Mouse (Mus musculus): ENCODE results near the gene Lax1. TPM values are rescaled to one million over a fixed set of nuclear protein-coding genes. Genes with fewer than 3 reads are reported as not detected.
A peak's percentile ranks its signal among the peaks of the same experiment; 100 is the strongest.

Gene Lax1
- total and polyA plus RNA-seq, 2 experiments from 2014 or later, result 0.15 TPM

GRCm38 (mm10) chr1:133661203-133661933 is 28.5 kb downstream of the Lax1 start, which contains the start of gene Gm38394:
Gene Gm38394, minus strand, starts transcription at chr1:133661318.
- WGBS, result 2% methylated on average over 26 of the region's 26 CpGs

GRCm38 (mm10) chr1:133660466-133661202 is 29.3 kb downstream of the Lax1 start, which contains the start of gene Zbed6:
Gene Zbed6, minus strand, starts transcription at chr1:133660885.
- WGBS, result under 1% methylated on average over 40 of the region's 41 CpGs
- Histone ChIP-seq H3K27me3 (ENCODE audit: control insufficient read depth, insufficient read depth, low read length) (no peaks in the 10 kb centered on the region), H3K36me3 (replicated peaks; ENCODE audit: control insufficient read depth, insufficient read depth, low read length) (peaks cover 24% of the 10 kb centered on the region), H3K4me3 (ENCODE audit: low read depth, low read length) (peak within 1 kb of the TSS; percentile 96), H3K4me1 (ENCODE audit: control insufficient read depth, insufficient read depth) (peaks cover 42% of the 10 kb centered on the region), H3K9ac (replicated peaks; ENCODE audit: low read depth, low read length) (peak within 1 kb of the TSS; percentile 90), H3K9me3 (replicated peaks; ENCODE audit: control insufficient read depth, low read length) (no peaks in the 10 kb centered on the region), H3K4me2 (ENCODE audit: low read depth, low read length) (peak within 1 kb of the TSS; percentile 95), H3K27ac (ENCODE audit: low read depth) (peak within 1 kb of the TSS; percentile 96)
- TF ChIP-seq EP300 (IDR thresholded peaks at IDR 0.05; ENCODE audit: low read depth) (0 out of 2 replicates have a peak, but pooled peaks have one; percentile 4), CTCF (IDR thresholded peaks at IDR 0.05; ENCODE audit: low read depth) (no peak)
- ATAC-seq (ENCODE audit: insufficient read depth, low read depth) (peak; percentile 77), DNase-seq (ENCODE audit: low spot score) (peak; percentile 49)

More at GRCm38 (mm10) chr1:133661203-133661933, 28.5 kb downstream of the Lax1 start, which contains the start of gene Gm38394:
- peaks cover 24% of the 10 kb centered on the region for H3K36me3 ChIP-seq (replicated peaks; ENCODE audit: control insufficient read depth, insufficient read depth, low read length)
- H3K9me3 ChIP-seq (replicated peaks; ENCODE audit: control insufficient read depth, low read length), result no peaks in the 10 kb centered on the region
- H3K27me3 ChIP-seq (ENCODE audit: control insufficient read depth, insufficient read depth, low read length), result no peaks in the 10 kb centered on the region
- DNase-seq (ENCODE audit: low spot score) (peak; percentile 99), ATAC-seq (ENCODE audit: insufficient read depth, low read depth) (peak; percentile 99)
- peaks cover 36% of the 10 kb centered on the region for H3K4me1 ChIP-seq (ENCODE audit: control insufficient read depth, insufficient read depth)
- peak within 1 kb of the TSS; percentile 96 for H3K4me3 ChIP-seq (ENCODE audit: low read depth, low read length)
- H3K4me2 ChIP-seq (ENCODE audit: low read depth, low read length), result peak within 1 kb of the TSS; percentile 95
- TF ChIP-seq CTCF (IDR thresholded peaks at IDR 0.05; ENCODE audit: low read depth) (no peak), EP300 (IDR thresholded peaks at IDR 0.05; ENCODE audit: low read depth) (peak; percentile 51; the same call in 1 of the 2 replicates)
- peak within 1 kb of the TSS; percentile 90 for H3K9ac ChIP-seq (replicated peaks; ENCODE audit: low read depth, low read length)
- H3K27ac ChIP-seq (ENCODE audit: low read depth), result peak within 1 kb of the TSS; percentile 96

DNA sequence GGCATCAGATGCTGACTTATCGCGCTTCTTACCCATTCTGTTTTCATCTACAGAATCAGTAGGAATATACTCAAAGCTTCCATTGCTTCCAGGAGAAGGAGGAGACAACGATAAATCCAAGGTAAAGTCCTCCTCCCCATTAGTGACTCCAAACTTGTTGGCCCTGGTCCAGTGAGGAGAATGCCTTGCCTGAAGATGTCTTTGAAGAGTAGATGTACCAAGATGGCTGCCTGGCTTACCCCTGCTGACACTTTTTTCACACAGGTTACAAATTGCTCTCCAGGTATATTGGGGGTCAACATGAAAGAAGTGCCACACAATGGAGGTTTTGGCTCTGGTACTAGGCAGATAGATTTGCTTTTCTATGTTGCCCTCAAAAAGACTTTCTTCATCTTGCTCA is 31.0 kb downstream of the Lax1 start:
- Histone ChIP-seq H3K4me1 (ENCODE audit: control insufficient read depth, insufficient read depth) (peaks cover 42% of the 10 kb centered on the region), H3K4me3 (ENCODE audit: low read depth, low read length) (no peak overlapping the region)

DNA sequence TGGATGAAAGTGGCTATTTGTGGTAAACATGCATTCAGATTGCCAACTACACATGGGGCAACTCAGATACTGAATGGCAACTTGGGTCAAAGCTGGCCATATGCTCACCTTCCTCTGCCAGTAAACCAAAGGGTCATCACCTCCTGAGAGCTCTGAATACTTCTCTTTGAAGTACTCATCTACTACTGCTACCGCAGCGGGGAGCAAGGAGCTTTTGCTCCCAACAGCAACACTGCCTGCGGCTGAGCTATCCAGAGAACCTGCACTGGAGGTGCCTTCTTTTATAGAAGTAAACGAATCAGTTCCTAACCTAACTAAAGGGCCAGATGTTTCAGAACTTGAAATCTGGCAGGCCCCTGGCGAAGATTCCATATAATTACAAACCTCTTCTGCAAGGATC is 33.1 kb downstream of the Lax1 start:
- Histone ChIP-seq H3K4me1 (ENCODE audit: control insufficient read depth, insufficient read depth) (peaks cover 42% of the 10 kb centered on the region), H3K36me3 (replicated peaks; ENCODE audit: control insufficient read depth, insufficient read depth, low read length) (peaks cover 33% of the 10 kb centered on the region), H3K27ac (ENCODE audit: low read depth) (no peak overlapping the region), H3K9ac (replicated peaks; ENCODE audit: low read depth, low read length) (no peak overlapping the region), H3K4me2 (ENCODE audit: low read depth, low read length) (no peak overlapping the region), H3K9me3 (replicated peaks; ENCODE audit: control insufficient read depth, low read length) (no peaks in the 10 kb centered on the region), H3K4me3 (ENCODE audit: low read depth, low read length) (no peak overlapping the region), H3K27me3 (ENCODE audit: control insufficient read depth, insufficient read depth, low read length) (no peaks in the 10 kb centered on the region)
- no peak for DNase-seq (ENCODE audit: low spot score)
- TF ChIP-seq CTCF (IDR thresholded peaks at IDR 0.05; ENCODE audit: low read depth) (no peak), EP300 (IDR thresholded peaks at IDR 0.05; ENCODE audit: low read depth) (no peak)
- ATAC-seq (ENCODE audit: insufficient read depth, low read depth), result no peak
- WGBS, result 48% methylated on average over 5 of the region's 5 CpGs

More for the DNA sequence above, 31.0 kb downstream of the Lax1 start:
- H3K9me3 ChIP-seq (replicated peaks; ENCODE audit: control insufficient read depth, low read length), result no peaks in the 10 kb centered on the region
- H3K27ac ChIP-seq (ENCODE audit: low read depth), result no peak overlapping the region
- no peak for DNase-seq (ENCODE audit: low spot score)
- WGBS, result 79% methylated on average over 3 of the region's 3 CpGs
- H3K27me3 ChIP-seq (ENCODE audit: control insufficient read depth, insufficient read depth, low read length), result no peaks in the 10 kb centered on the region
- no peak overlapping the region for H3K9ac ChIP-seq (replicated peaks; ENCODE audit: low read depth, low read length)
- peak overlapping the region; percentile 30; the same call in 1 of the 2 replicates for H3K4me2 ChIP-seq (ENCODE audit: low read depth, low read length)
- TF ChIP-seq EP300 (IDR thresholded peaks at IDR 0.05; ENCODE audit: low read depth) (no peak), CTCF (IDR thresholded peaks at IDR 0.05; ENCODE audit: low read depth) (no peak)
- no peak for ATAC-seq (ENCODE audit: insufficient read depth, low read depth)
- peaks cover 28% of the 10 kb centered on the region for H3K36me3 ChIP-seq (replicated peaks; ENCODE audit: control insufficient read depth, insufficient read depth, low read length)

DNA sequence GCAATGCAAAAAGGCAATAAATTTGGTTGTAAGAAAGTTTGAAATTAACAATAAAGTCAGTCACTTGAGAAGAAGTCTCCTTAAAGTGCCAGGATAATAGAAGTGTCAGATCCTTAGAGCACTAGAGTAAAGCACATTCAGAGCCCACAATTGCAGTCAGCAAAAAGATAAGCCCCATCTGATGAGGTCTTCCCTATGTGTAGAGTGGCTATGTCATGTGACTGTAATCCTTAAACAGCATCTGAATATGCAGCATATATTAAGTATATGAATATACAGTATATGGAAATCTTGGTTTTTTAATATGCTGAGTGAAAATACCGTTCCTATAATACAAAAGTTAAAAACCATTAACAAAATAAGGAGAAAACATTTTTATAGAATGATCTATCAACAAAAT is 36.9 kb downstream of the Lax1 start:
- peaks cover 29% of the 10 kb centered on the region for H3K36me3 ChIP-seq (replicated peaks; ENCODE audit: control insufficient read depth, insufficient read depth, low read length)
- 89% methylated on average over 1 of the region's 1 CpGs for WGBS
- no peak overlapping the region for H3K4me3 ChIP-seq (ENCODE audit: low read depth, low read length)

More for the DNA sequence above, 36.9 kb downstream of the Lax1 start:
- Histone ChIP-seq H3K9me3 (replicated peaks; ENCODE audit: control insufficient read depth, low read length) (no peaks in the 10 kb centered on the region), H3K27me3 (ENCODE audit: control insufficient read depth, insufficient read depth, low read length) (no peaks in the 10 kb centered on the region), H3K4me1 (ENCODE audit: control insufficient read depth, insufficient read depth) (peaks cover 23% of the 10 kb centered on the region), H3K9ac (replicated peaks; ENCODE audit: low read depth, low read length) (no peak overlapping the region), H3K4me2 (ENCODE audit: low read depth, low read length) (no peak overlapping the region), H3K27ac (ENCODE audit: low read depth) (no peak overlapping the region)
- no peak for DNase-seq (ENCODE audit: low spot score)
- TF ChIP-seq CTCF (IDR thresholded peaks at IDR 0.05; ENCODE audit: low read depth), result no peak
- no peak for TF ChIP-seq EP300 (IDR thresholded peaks at IDR 0.05; ENCODE audit: low read depth)
- ATAC-seq (ENCODE audit: insufficient read depth, low read depth), result no peak
